Mouse (Mus musculus) layer of hippocampus, adult 11-12 months (tissue): ENCODE measurements at regions not wholly inside any gene's neighbourhood (a gene's known extent, or its start where the extent isn't known, plus 50 kb on each side); places are given as distances from the start of the nearest gene placed in this dataset.

Experiments
- DNase-seq: peaks from one replicate; pipeline ENCODE4 v3.0.0; 2022; ENCODE audit warnings: low spot score

- DNase-seq = no peak
Measured at GRCm38 (mm10) chr19:44626261-44626660, 63.6 kb downstream of the Hif1an start.

GRCm38 (mm10) chr19:44629705-44630104, 67.1 kb downstream of the Hif1an start:
- no peak for DNase-seq

- DNase-seq = no peak
Measured at GRCm38 (mm10) chr19:44631356-44632007, 68.8 kb downstream of the Hif1an start.

- no peak for DNase-seq
Measured at GRCm38 (mm10) chr19:44637145-44637719, 74.6 kb downstream of the Hif1an start.

GRCm38 (mm10) chr19:44640021-44640420, 77.4 kb downstream of the Hif1an start:
- DNase-seq = no peak

- no peak for DNase-seq
Measured at GRCm38 (mm10) chr19:44640551-44640950, 77.9 kb downstream of the Hif1an start.

- no peak for DNase-seq
Measured at GRCm38 (mm10) chr19:44642294-44642693, 79.6 kb downstream of the Hif1an start.

- no peak for DNase-seq
Measured at GRCm38 (mm10) chr19:44644376-44644775, 81.7 kb downstream of the Hif1an start.

GRCm38 (mm10) chr19:44644929-44645328, 82.3 kb downstream of the Hif1an start:
- DNase-seq = no peak

- no peak for DNase-seq
Measured at GRCm38 (mm10) chr19:44646548-44646947, 83.9 kb downstream of the Hif1an start.

GRCm38 (mm10) chr19:44649206-44649605, 86.6 kb downstream of the Hif1an start:
- no peak for DNase-seq

GRCm38 (mm10) chr19:44650841-44651240, 88.2 kb downstream of the Hif1an start:
- DNase-seq = no peak

GRCm38 (mm10) chr19:44651605-44652004, 89.0 kb downstream of the Hif1an start:
- DNase-seq = no peak

GRCm38 (mm10) chr19:44655719-44656118, 93.1 kb downstream of the Hif1an start:
- DNase-seq = peak; percentile 21

- DNase-seq = no peak
Measured at GRCm38 (mm10) chr19:44659316-44659715, 96.5 kb upstream of the Pax2 start.

- DNase-seq = no peak
Measured at GRCm38 (mm10) chr19:44669535-44669958, 86.3 kb upstream of the Pax2 start.

- peak; percentile 20 for DNase-seq
Measured at GRCm38 (mm10) chr19:44674621-44675245, 81.1 kb upstream of the Pax2 start.

- DNase-seq = no peak
Measured at GRCm38 (mm10) chr19:44676555-44677120, 79.2 kb upstream of the Pax2 start.

GRCm38 (mm10) chr19:44677295-44677694, 78.5 kb upstream of the Pax2 start:
- no peak for DNase-seq

- no peak for DNase-seq
Measured at GRCm38 (mm10) chr19:44678686-44679085, 77.2 kb upstream of the Pax2 start.

GRCm38 (mm10) chr19:44681675-44682074, 74.2 kb upstream of the Pax2 start:
- DNase-seq = no peak

- DNase-seq = no peak
Measured at GRCm38 (mm10) chr19:44683191-44683590, 72.7 kb upstream of the Pax2 start.

- peak; percentile 24 for DNase-seq
Measured at GRCm38 (mm10) chr19:44684061-44684514, 71.8 kb upstream of the Pax2 start.
